Mouse (Mus musculus) kidney, adult 9 months (tissue): ENCODE measurements around the gene Map4k3.
A peak's percentile ranks its signal among the peaks of the same experiment; 100 is the strongest.
"Not testable (repeated sequence)": the region's sequence is repeated elsewhere in the genome, so short reads cannot be mapped to it uniquely, and the experiment has no call there.

Experiments used
- DNase-seq: peaks from one replicate; pipeline ENCODE4 v3.0.0; 2022

The Map4k3 gene

GRCm38 (mm10) chr17:80728062-80728858, at the start of gene Map4k3:
Gene Map4k3, minus strand, starts transcription at chr17:80728485.
- DNase-seq: peak; percentile 98

- no peak for DNase-seq
Observed at GRCm38 (mm10) chr17:80777581-80777980, 49.3 kb upstream of the Map4k3 start.

GRCm38 (mm10) chr17:80775178-80775788, 47.0 kb upstream of the Map4k3 start:
- DNase-seq: no peak

DNA sequence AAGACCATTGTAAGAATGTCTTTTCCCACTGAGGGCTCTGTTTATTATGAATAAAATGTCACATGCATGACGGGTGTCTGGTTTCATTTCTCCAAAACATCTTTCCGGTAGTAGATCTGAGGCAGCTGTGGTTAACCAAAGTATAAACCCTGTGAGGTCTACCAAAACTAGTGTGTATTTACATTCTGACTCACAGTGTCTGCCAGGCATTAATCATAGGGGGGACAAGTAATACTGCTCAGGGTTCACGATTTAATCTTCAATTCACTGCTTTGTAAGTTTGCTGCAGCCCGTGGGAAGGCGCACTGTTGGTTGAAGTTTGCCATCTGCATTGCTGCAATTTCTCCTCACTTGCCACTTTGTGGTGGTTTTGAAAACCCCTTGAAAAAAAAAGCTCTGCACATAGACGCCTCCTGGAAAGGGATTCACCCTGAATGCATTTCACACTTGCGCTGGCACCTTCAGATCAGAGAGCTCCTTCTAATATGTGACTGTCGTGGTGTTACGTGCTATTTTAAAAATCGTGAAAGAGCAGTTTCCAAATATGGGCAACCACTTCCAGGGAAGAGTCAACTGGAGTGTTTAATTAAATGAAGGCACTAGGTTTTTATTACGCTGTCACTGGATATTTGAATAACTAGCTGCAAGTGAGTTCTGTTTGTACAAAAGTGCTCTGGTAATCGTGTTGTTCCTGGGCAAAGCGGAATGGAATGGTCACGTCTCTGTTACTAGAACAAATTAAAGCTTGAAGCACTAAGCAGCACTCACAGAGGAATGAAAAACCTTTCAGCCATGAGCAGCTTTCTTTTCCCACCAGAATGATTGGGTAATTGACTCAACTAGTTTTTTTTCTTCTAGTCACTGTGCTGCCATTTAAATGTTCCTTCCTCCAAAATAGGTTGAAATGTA, 44.5 kb upstream of the Map4k3 start:
- no peak for DNase-seq

GRCm38 (mm10) chr17:80770065-80770464, 41.8 kb upstream of the Map4k3 start:
- DNase-seq: no peak

DNA sequence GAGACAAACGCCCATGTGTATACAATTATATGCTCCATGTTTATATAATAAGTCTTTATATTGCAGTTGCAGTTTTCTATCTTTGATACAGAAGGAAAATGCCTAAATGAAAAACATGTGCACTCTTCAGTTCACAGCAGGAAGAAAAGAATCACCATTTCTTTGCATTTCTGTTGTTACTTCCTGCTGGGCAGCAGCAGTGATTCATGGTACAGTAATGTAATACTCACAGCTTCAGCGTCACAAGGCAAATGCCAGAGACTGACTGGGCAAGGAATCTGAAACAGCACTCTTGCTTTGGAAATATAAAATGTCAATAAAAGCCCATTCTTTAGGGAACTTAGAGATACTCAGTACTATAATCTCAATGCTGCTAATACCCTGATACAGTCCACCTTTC, 36.9 kb upstream of the Map4k3 start:
- DNase-seq: no peak

GRCm38 (mm10) chr17:80763065-80763681, 34.9 kb upstream of the Map4k3 start:
- DNase-seq: no peak

GRCm38 (mm10) chr17:80762391-80763040, 34.2 kb upstream of the Map4k3 start:
- DNase-seq: no peak

- not testable (repeated sequence) for DNase-seq
Observed at GRCm38 (mm10) chr17:80761191-80761590, 32.9 kb upstream of the Map4k3 start.

- DNase-seq: peak; percentile 47
Observed at GRCm38 (mm10) chr17:80760344-80761145, 32.3 kb upstream of the Map4k3 start.

GRCm38 (mm10) chr17:80756043-80756442, 27.8 kb upstream of the Map4k3 start:
- peak; percentile 59 for DNase-seq

GRCm38 (mm10) chr17:80755076-80755871, 27.0 kb upstream of the Map4k3 start:
- DNase-seq: no peak

- no peak for DNase-seq
Observed at GRCm38 (mm10) chr17:80754589-80754988, 26.3 kb upstream of the Map4k3 start.

GRCm38 (mm10) chr17:80752466-80752865, 24.2 kb upstream of the Map4k3 start:
- no peak for DNase-seq

DNA sequence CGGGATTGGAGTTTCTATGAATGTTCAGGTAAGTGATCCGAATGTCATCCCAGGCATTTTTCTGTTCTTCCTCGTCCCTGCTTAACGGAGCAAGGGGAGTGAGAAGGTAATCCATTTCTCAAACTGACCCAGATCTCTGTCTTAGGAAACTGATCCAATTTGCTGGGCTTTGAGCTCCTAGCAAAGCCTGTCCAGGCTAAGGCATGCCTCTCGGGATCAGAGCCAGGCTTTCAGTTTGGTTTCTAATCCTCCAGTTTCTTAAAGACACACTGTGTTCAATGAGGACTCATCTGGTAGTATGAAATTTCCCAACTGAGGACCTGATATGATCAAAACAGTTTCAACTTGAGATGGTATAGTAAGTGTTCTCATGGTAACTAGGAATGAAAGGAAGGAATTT, 11.1 kb upstream of the Map4k3 start:
- DNase-seq: no peak

GRCm38 (mm10) chr17:80734700-80735099, 6.4 kb upstream of the Map4k3 start:
- DNase-seq: no peak

GRCm38 (mm10) chr17:80733121-80733800, 5.0 kb upstream of the Map4k3 start:
- no peak for DNase-seq

GRCm38 (mm10) chr17:80732256-80732655, 4.0 kb upstream of the Map4k3 start:
- DNase-seq: no peak

GRCm38 (mm10) chr17:80730283-80730682, 2.0 kb upstream of the Map4k3 start:
- not testable (repeated sequence) for DNase-seq

- DNase-seq: no peak
Observed at GRCm38 (mm10) chr17:80729825-80730224, 1.5 kb upstream of the Map4k3 start.
